Mouse (Mus musculus): ENCODE measurements at regions not wholly inside any gene's neighbourhood (a gene's known extent, or its start where the extent isn't known, plus 50 kb on each side); places are given as distances from the start of the nearest gene placed in this dataset.

DNA sequence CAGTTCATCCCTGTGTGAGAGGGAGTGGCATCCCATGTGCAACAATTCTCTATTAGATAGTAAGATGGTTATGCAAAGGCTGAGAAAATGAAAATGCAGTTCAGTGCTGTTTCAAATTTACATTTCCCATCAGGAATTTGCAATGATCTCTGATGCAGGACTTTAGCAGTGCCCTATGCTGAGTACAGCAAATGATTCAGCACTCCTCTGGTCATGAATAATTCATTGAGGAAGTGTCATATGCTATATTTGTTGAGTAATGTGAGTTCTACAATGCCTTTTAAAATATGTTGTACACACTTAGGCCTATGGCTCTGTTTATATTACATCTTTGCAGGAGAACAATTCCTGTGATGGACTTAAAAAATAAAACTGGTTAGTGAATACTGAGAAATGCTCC lies 1330.2 kb downstream of the Mat2b start:
- DNase-seq (ENCODE audit: low spot score): no peak
- Histone ChIP-seq H3K9me3 (ENCODE audit: control insufficient read depth, low read length) (no peaks in the 10 kb centered on the region), H3K9ac (ENCODE audit: low read length) (no peak overlapping the region), H3K4me2 (ENCODE audit: low read depth, severe bottlenecking) (no peak overlapping the region), H3K36me3 (ENCODE audit: control insufficient read depth, insufficient read depth, low read length) (no peaks in the 10 kb centered on the region), H3K27ac (replicated peaks; ENCODE audit: low read depth, low read length) (no peak overlapping the region), H3K4me1 (ENCODE audit: control insufficient read depth, insufficient read depth, low read length) (no peaks in the 10 kb centered on the region), H3K27me3 (ENCODE audit: control insufficient read depth, insufficient read depth, low read length) (no peaks in the 10 kb centered on the region), H3K4me3 (ENCODE audit: low read depth, low read length) (no peak overlapping the region)
- ATAC-seq (ENCODE audit: insufficient number of reproducible peaks, low FRiP score, low TSS enrichment, low read depth): no peak

DNA sequence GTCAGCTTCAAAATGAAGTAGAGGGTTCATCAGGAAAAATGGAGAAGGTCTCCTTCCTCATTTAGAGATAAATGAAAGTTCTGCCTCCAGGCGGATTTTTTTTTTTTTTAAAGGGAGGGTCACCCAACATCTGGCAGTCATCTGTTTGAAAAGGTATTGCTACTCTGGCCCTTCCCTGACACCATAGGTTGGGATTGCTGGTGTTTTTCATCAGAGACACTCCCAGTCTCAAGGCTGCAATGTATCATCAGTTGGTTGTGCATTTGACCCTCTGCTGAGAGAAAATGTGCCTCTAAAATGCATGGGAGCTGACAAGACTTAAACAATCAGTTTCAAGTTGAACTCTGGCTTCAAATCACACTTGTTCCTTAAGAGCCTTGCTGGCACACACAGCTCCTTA lies 1344.4 kb downstream of the Mat2b start:
- Histone ChIP-seq H3K9ac (ENCODE audit: low read length) (no peak overlapping the region), H3K36me3 (ENCODE audit: control insufficient read depth, insufficient read depth, low read length) (no peaks in the 10 kb centered on the region), H3K4me1 (ENCODE audit: control insufficient read depth, insufficient read depth, low read length) (no peaks in the 10 kb centered on the region), H3K4me3 (ENCODE audit: low read depth, low read length) (no peak overlapping the region), H3K9me3 (ENCODE audit: control insufficient read depth, low read length) (no peaks in the 10 kb centered on the region), H3K27me3 (ENCODE audit: control insufficient read depth, insufficient read depth, low read length) (no peaks in the 10 kb centered on the region), H3K27ac (replicated peaks; ENCODE audit: low read depth, low read length) (no peak overlapping the region), H3K4me2 (ENCODE audit: low read depth, severe bottlenecking) (no peak overlapping the region)
- DNase-seq (ENCODE audit: low spot score) (no peak), ATAC-seq (ENCODE audit: insufficient number of reproducible peaks, low FRiP score, low TSS enrichment, low read depth) (no peak)
- WGBS: 8% methylated on average over 1 of the region's 1 CpGs

All from limb, embryonic 11.5 days (tissue).